Mouse (Mus musculus) small intestine, adult 2 months (tissue): ENCODE results near the gene Lamp1.

Experiments
- CTCF ChIP-seq: fragments of 200-500 bp; IDR thresholded peaks from 2 replicates; pipeline ENCODE4 v1.5.1; 2012; ENCODE audit warnings: low read depth, mild to moderate bottlenecking, control low read depth, inconsistent platforms, low read length, moderate library complexity, mixed read lengths; ENCODE audit not compliant: insufficient replicate concordance, insufficient read length; ENCODE audit errors: extremely low read depth
- POLR2A ChIP-seq: fragments of 200-500 bp; IDR thresholded peaks from 2 replicates; pipeline ENCODE4 v1.6.1; 2012; ENCODE audit warnings: low read depth, mild to moderate bottlenecking, control low read depth, inconsistent platforms, low read length, moderate library complexity

DNA sequence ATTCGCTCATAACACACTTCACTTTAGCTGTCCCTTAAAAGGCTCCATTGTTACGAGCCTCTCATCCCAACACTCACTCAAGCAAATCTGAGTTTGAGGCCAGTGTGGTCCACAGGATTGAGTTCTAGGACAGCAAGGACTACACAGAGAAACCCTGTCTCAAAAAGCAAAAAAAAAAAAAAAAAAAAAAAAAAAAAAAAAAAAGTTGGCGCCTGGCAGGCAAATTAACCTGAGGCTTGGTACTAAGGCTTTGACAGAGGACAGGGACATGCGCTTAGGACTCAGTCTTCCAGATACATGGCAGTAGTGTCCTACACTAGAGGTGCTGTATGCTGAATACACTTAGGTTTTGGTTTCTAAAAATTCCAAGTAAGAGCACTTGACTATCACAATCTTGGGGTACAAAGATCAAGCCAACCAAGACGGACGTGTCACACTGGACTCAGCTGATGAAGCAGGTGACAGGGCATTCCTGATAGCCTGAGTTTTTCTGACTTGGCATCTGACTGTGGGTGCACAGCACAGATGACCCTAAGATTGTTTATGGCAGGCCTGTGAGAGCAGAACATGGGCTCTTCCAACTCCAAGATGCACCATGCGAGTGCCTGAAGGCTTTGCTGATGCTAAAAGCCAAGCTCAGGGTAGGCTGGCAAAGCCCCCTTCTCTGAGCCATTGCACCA is 18.4 kb downstream of the Lamp1 start:
- no peak for TF ChIP-seq CTCF
- TF ChIP-seq POLR2A: no peak
